Mouse (Mus musculus) bone marrow, adult 2 months (tissue): ENCODE data around the gene Hmbs.

ENCODE experiments used
- CTCF ChIP-seq: fragments of 200-500 bp; IDR thresholded peaks from 2 replicates; pipeline ENCODE4 v1.5.1; 2011; ENCODE audit warnings: low read length, control low read depth; ENCODE audit not compliant: control insufficient read depth, insufficient read depth
- POLR2A ChIP-seq: fragments of 200-500 bp; IDR thresholded peaks from 2 replicates; pipeline ENCODE4 v1.6.1; 2011; ENCODE audit warnings: low read depth, mild to moderate bottlenecking, control low read depth, low read length, borderline replicate concordance; ENCODE audit not compliant: control insufficient read depth

- TF ChIP-seq CTCF (peak; percentile 28; the same call in 1 of the 2 replicates), POLR2A (peak; percentile 100)
These were observed 9.4 kb downstream of the Hmbs start, which contains the start of gene H2afx for GRCm38 (mm10) chr9:44334396-44335330.
